Mouse (Mus musculus) lung, embryonic 15.5 days (tissue): Measurements from ENCODE around the gene H2al1m. TPM values are rescaled to one million over a fixed set of nuclear protein-coding genes. Genes with fewer than 3 reads are reported as not detected.
"Not testable (repeated sequence)": the region's sequence is repeated elsewhere in the genome, so short reads cannot be mapped to it uniquely, and the experiment has no call there.

Experiments used
- ATAC-seq: fragments of 200-750 bp; cut with Nextera tagmentation; 2 replicates; pipeline ENCODE4 v1.8.0; 2017; ENCODE audit warnings: moderate number of reproducible peaks, borderline replicate concordance; ENCODE audit not compliant: low FRiP score, low TSS enrichment; ENCODE audit errors: extremely low read depth
- H3K27ac ChIP-seq: fragments of 300-500 bp; sonication (generic); 2 replicates; pipeline ENCODE4 v1.5.1; 2015; ENCODE audit warnings: moderate library complexity, mild to moderate bottlenecking, inconsistent platforms
- H3K27me3 ChIP-seq: fragments of 300-500 bp; sonication (generic); 2 replicates; pipeline ENCODE4 v1.6.1; 2015; ENCODE audit warnings: inconsistent platforms
- H3K36me3 ChIP-seq: fragments of 300-500 bp; sonication (generic); 2 replicates; pipeline ENCODE4 v1.6.1; 2015; ENCODE audit warnings: inconsistent platforms
- H3K4me1 ChIP-seq: fragments of 300-500 bp; sonication (generic); 2 replicates; pipeline ENCODE4 v1.6.1; 2015; ENCODE audit warnings: inconsistent platforms
- H3K4me2 ChIP-seq: fragments of 300-500 bp; sonication (generic); 2 replicates; pipeline ENCODE4 v1.6.1; 2015; ENCODE audit warnings: inconsistent platforms, mild to moderate bottlenecking, moderate library complexity
- H3K4me3 ChIP-seq: fragments of 300-500 bp; sonication (generic); 2 replicates; pipeline ENCODE4 v1.5.1; 2015; ENCODE audit warnings: mild to moderate bottlenecking, inconsistent platforms
- H3K9ac ChIP-seq: fragments of 300-500 bp; sonication (generic); 2 replicates; pipeline ENCODE4 v1.6.1; 2015; ENCODE audit warnings: inconsistent platforms
- H3K9me3 ChIP-seq: fragments of 300-500 bp; sonication (generic); 2 replicates; pipeline ENCODE4 v1.6.1; 2016; ENCODE audit warnings: inconsistent platforms
- WGBS: fragments of 180-500 bp; shearing (Covaris S2); methylation state at CpG from one replicate; pipeline ENCODE4 v1.1.7; 2015; 5-methylcytosine and 5-hydroxymethylcytosine counted together
- polyA plus RNA-seq: library from polyadenylated mRNA; unstranded; fragments of >200 nt; fragmentation: Nextera tagmentation; extraction: Ambion mirVana; gene quantifications from 2 replicates; pipeline ENCODE4 v1.2.1, GENCODE M21; 2015

The H2al1m gene
- polyA plus RNA-seq, 1 experiment from 2014 or later, result not detected

GRCm38 (mm10) chrX:9333035-9333434 is 49.5 kb downstream of the H2al1m start:
- ATAC-seq, H3K27ac ChIP-seq, H3K27me3 ChIP-seq, H3K36me3 ChIP-seq, H3K4me1 ChIP-seq, H3K9ac ChIP-seq, H3K4me2 ChIP-seq, H3K9me3 ChIP-seq, H3K4me3 ChIP-seq: not testable (repeated sequence)
- 74% methylated on average over 2 of the region's 2 CpGs for WGBS

Other genes starting within 250 kb of the H2al1m start
- not detected in 2 replicates for gene Fthl17f, start 220.7 kb upstream of the H2al1m start, polyA plus RNA-seq
- gene 4930402K13Rik, start 179.2 kb upstream of the H2al1m start, polyA plus RNA-seq, result not detected in 2 replicates
- gene Lancl3, start 83.9 kb upstream of the H2al1m start, polyA plus RNA-seq, result 1.1 and 1.2 TPM in 2 replicates
- gene Gm14862, start 26.9 kb upstream of the H2al1m start, polyA plus RNA-seq, result not detected in 2 replicates
- gene Xk, start 11.0 kb upstream of the H2al1m start, polyA plus RNA-seq, result 2.3 and 2.4 TPM in 2 replicates
- gene H2al1k, start 66.9 kb downstream of the H2al1m start, polyA plus RNA-seq, result not detected in 2 replicates
- gene Cybb, start 204.0 kb downstream of the H2al1m start, polyA plus RNA-seq, result 3.7 TPM in 2 replicates